Mouse (Mus musculus): ENCODE measurements around the gene Edn1. TPM values are rescaled to one million over a fixed set of nuclear protein-coding genes. Genes with fewer than 3 reads are reported as not detected.

Gene Edn1
- polyA plus RNA-seq (2012; rRNA removed), result 4.2 and 4.7 TPM in 2 replicates

- Histone ChIP-seq H3K27ac (ENCODE audit: insufficient read depth, low read length) (no peak within 1 kb of the TSS), H3K4me1 (ENCODE audit: control insufficient read depth, insufficient read depth, low read length) (no peaks in the 10 kb centered on the region), H3K4me3 (ENCODE audit: insufficient read depth, low read length) (peak within 1 kb of the TSS; percentile 43)
- TF ChIP-seq POLR2A (IDR thresholded peaks at IDR 0.05; ENCODE audit: extremely low read depth, insufficient read depth, low read length) (no peak), CTCF (IDR thresholded peaks at IDR 0.05; ENCODE audit: extremely low read depth, insufficient read depth, low read length) (no peak)
Observed at GRCm38 (mm10) chr13:42301161-42301721, at the start of gene Edn1. Gene Edn1, plus strand, starts transcription at chr13:42301476.

GRCm38 (mm10) chr13:42253821-42254220 lies 47.5 kb upstream of the Edn1 start:
- TF ChIP-seq CTCF (IDR thresholded peaks at IDR 0.05; ENCODE audit: extremely low read depth, insufficient read depth, low read length) (no peak), POLR2A (IDR thresholded peaks at IDR 0.05; ENCODE audit: extremely low read depth, insufficient read depth, low read length) (no peak)
- Histone ChIP-seq H3K4me3 (ENCODE audit: insufficient read depth, low read length) (no peak overlapping the region), H3K4me1 (ENCODE audit: control insufficient read depth, insufficient read depth, low read length) (no peaks in the 10 kb centered on the region), H3K27ac (ENCODE audit: insufficient read depth, low read length) (no peak overlapping the region)

- H3K4me1 ChIP-seq (ENCODE audit: control insufficient read depth, insufficient read depth, low read length), result no peaks in the 10 kb centered on the region
Observed at GRCm38 (mm10) chr13:42255105-42255504, 46.2 kb upstream of the Edn1 start.

GRCm38 (mm10) chr13:42258422-42258821 lies 42.9 kb upstream of the Edn1 start:
- Histone ChIP-seq H3K4me1 (ENCODE audit: control insufficient read depth, insufficient read depth, low read length) (no peaks in the 10 kb centered on the region), H3K4me3 (ENCODE audit: insufficient read depth, low read length) (no peak overlapping the region), H3K27ac (ENCODE audit: insufficient read depth, low read length) (no peak overlapping the region)
- TF ChIP-seq POLR2A (IDR thresholded peaks at IDR 0.05; ENCODE audit: extremely low read depth, insufficient read depth, low read length), result no peak

More at GRCm38 (mm10) chr13:42255105-42255504, 46.2 kb upstream of the Edn1 start:
- no peak overlapping the region for H3K27ac ChIP-seq (ENCODE audit: insufficient read depth, low read length)
- no peak overlapping the region for H3K4me3 ChIP-seq (ENCODE audit: insufficient read depth, low read length)
- TF ChIP-seq POLR2A (IDR thresholded peaks at IDR 0.05; ENCODE audit: extremely low read depth, insufficient read depth, low read length) (no peak), CTCF (IDR thresholded peaks at IDR 0.05; ENCODE audit: extremely low read depth, insufficient read depth, low read length) (no peak)

- no peak overlapping the region for H3K27ac ChIP-seq (ENCODE audit: insufficient read depth, low read length)
- no peak for TF ChIP-seq CTCF (IDR thresholded peaks at IDR 0.05; ENCODE audit: extremely low read depth, insufficient read depth, low read length)
- no peak for TF ChIP-seq POLR2A (IDR thresholded peaks at IDR 0.05; ENCODE audit: extremely low read depth, insufficient read depth, low read length)
- no peaks in the 10 kb centered on the region for H3K4me1 ChIP-seq (ENCODE audit: control insufficient read depth, insufficient read depth, low read length)
- H3K4me3 ChIP-seq (ENCODE audit: insufficient read depth, low read length), result no peak overlapping the region
Observed at GRCm38 (mm10) chr13:42260667-42261066, 40.6 kb upstream of the Edn1 start.

GRCm38 (mm10) chr13:42270051-42270450 lies 31.2 kb upstream of the Edn1 start:
- TF ChIP-seq POLR2A (IDR thresholded peaks at IDR 0.05; ENCODE audit: extremely low read depth, insufficient read depth, low read length) (no peak), CTCF (IDR thresholded peaks at IDR 0.05; ENCODE audit: extremely low read depth, insufficient read depth, low read length) (no peak)
- Histone ChIP-seq H3K4me1 (ENCODE audit: control insufficient read depth, insufficient read depth, low read length) (no peaks in the 10 kb centered on the region), H3K4me3 (ENCODE audit: insufficient read depth, low read length) (no peak overlapping the region), H3K27ac (ENCODE audit: insufficient read depth, low read length) (no peak overlapping the region)

- no peak overlapping the region for H3K27ac ChIP-seq (ENCODE audit: insufficient read depth, low read length)
- H3K4me1 ChIP-seq (ENCODE audit: control insufficient read depth, insufficient read depth, low read length), result no peaks in the 10 kb centered on the region
- no peak for TF ChIP-seq POLR2A (IDR thresholded peaks at IDR 0.05; ENCODE audit: extremely low read depth, insufficient read depth, low read length)
- TF ChIP-seq CTCF (IDR thresholded peaks at IDR 0.05; ENCODE audit: extremely low read depth, insufficient read depth, low read length), result no peak
- H3K4me3 ChIP-seq (ENCODE audit: insufficient read depth, low read length), result no peak overlapping the region
Observed at GRCm38 (mm10) chr13:42276774-42277454, 24.4 kb upstream of the Edn1 start.

- TF ChIP-seq POLR2A (IDR thresholded peaks at IDR 0.05; ENCODE audit: extremely low read depth, insufficient read depth, low read length) (no peak), CTCF (IDR thresholded peaks at IDR 0.05; ENCODE audit: extremely low read depth, insufficient read depth, low read length) (no peak)
- H3K4me3 ChIP-seq (ENCODE audit: insufficient read depth, low read length), result no peak overlapping the region
Observed at GRCm38 (mm10) chr13:42277751-42278150, 23.5 kb upstream of the Edn1 start.

GRCm38 (mm10) chr13:42285896-42286295 lies 15.4 kb upstream of the Edn1 start:
- no peaks in the 10 kb centered on the region for H3K4me1 ChIP-seq (ENCODE audit: control insufficient read depth, insufficient read depth, low read length)
- no peak overlapping the region for H3K4me3 ChIP-seq (ENCODE audit: insufficient read depth, low read length)
- no peak overlapping the region for H3K27ac ChIP-seq (ENCODE audit: insufficient read depth, low read length)
- no peak for TF ChIP-seq CTCF (IDR thresholded peaks at IDR 0.05; ENCODE audit: extremely low read depth, insufficient read depth, low read length)
- no peak for TF ChIP-seq POLR2A (IDR thresholded peaks at IDR 0.05; ENCODE audit: extremely low read depth, insufficient read depth, low read length)

More at GRCm38 (mm10) chr13:42277751-42278150, 23.5 kb upstream of the Edn1 start:
- Histone ChIP-seq H3K27ac (ENCODE audit: insufficient read depth, low read length) (no peak overlapping the region), H3K4me1 (ENCODE audit: control insufficient read depth, insufficient read depth, low read length) (no peaks in the 10 kb centered on the region)

GRCm38 (mm10) chr13:42286768-42287167 lies 14.5 kb upstream of the Edn1 start:
- TF ChIP-seq POLR2A (IDR thresholded peaks at IDR 0.05; ENCODE audit: extremely low read depth, insufficient read depth, low read length) (no peak), CTCF (IDR thresholded peaks at IDR 0.05; ENCODE audit: extremely low read depth, insufficient read depth, low read length) (no peak)
- Histone ChIP-seq H3K27ac (ENCODE audit: insufficient read depth, low read length) (no peak overlapping the region), H3K4me1 (ENCODE audit: control insufficient read depth, insufficient read depth, low read length) (no peaks in the 10 kb centered on the region), H3K4me3 (ENCODE audit: insufficient read depth, low read length) (no peak overlapping the region)

Data from cortical plate, adult 2 months (tissue).